Mouse (Mus musculus) CD4-positive, CD25-positive, alpha-beta regulatory T cell, adult 4 months (primary cell): ENCODE data around the gene Wnt8b. TPM values are rescaled to one million over a fixed set of nuclear protein-coding genes. Genes with fewer than 3 reads are reported as not detected.

Experiments
- polyA plus RNA-seq, 2 experiments: library from polyadenylated mRNA; unstranded; fragments of 100-300 nt; shearing (Covaris generic); gene quantifications; one replicate each; pipeline ENCODE4 v1.2.1; 2017

Wnt8b gene
- polyA plus RNA-seq, 2 experiments from 2014 or later, result not detected

Other genes with a start within 250 kb of the Wnt8b start
- 10 to 100 TPM; 40.3 to 46.7 TPM for gene Scd2, start 199.8 kb upstream of the Wnt8b start, polyA plus RNA-seq
- under 1 TPM; 0.42 to 0.59 TPM for gene Scd4, start 160.4 kb upstream of the Wnt8b start, polyA plus RNA-seq
- 1 to 10 TPM in 1 of 2 experiments, not detected in 1; 3.2 TPM for gene Scd1, start 85.6 kb upstream of the Wnt8b start, polyA plus RNA-seq
- 1 to 10 TPM; 1.1 to 5.7 TPM for gene Sec31b, start 52.4 kb downstream of the Wnt8b start, polyA plus RNA-seq
- gene Gm20538, start 59.4 kb downstream of the Wnt8b start, polyA plus RNA-seq, result not detected
- 100 to 1,000 TPM; 240 to 266 TPM for gene Ndufb8, start 62.0 kb downstream of the Wnt8b start, polyA plus RNA-seq
- gene Hif1an, start 69.4 kb downstream of the Wnt8b start, polyA plus RNA-seq, result 10 to 100 TPM; 16.5 to 26.2 TPM